Mouse (Mus musculus) liver, embryonic 15.5 days (tissue): ENCODE measurements around the gene Usp43. TPM values are rescaled to one million over a fixed set of nuclear protein-coding genes. Genes with fewer than 3 reads are reported as not detected.

Source experiments
- ATAC-seq: fragments of 200-750 bp; cut with Nextera tagmentation; 2 replicates; pipeline ENCODE4 v1.8.0; 2017; ENCODE audit warnings: moderate number of reproducible peaks, mild to moderate bottlenecking, moderate library complexity; ENCODE audit not compliant: insufficient read depth
- H3K27ac ChIP-seq: fragments of 300-500 bp; sonication (generic); replicated peaks from 2 replicates; pipeline ENCODE4 v1.5.1; 2015; ENCODE audit warnings: mild to moderate bottlenecking, inconsistent platforms
- H3K27me3 ChIP-seq: fragments of 300-500 bp; sonication (generic); 2 replicates; pipeline ENCODE4 v1.6.1; 2015; ENCODE audit warnings: mild to moderate bottlenecking, inconsistent platforms
- H3K36me3 ChIP-seq: fragments of 300-500 bp; sonication (generic); replicated peaks from 2 replicates; pipeline ENCODE4 v1.6.1; 2015; ENCODE audit warnings: moderate library complexity, mild to moderate bottlenecking, inconsistent platforms
- H3K4me1 ChIP-seq: fragments of 300-500 bp; sonication (generic); replicated peaks from 2 replicates; pipeline ENCODE4 v1.6.1; 2015; ENCODE audit warnings: inconsistent platforms
- H3K4me2 ChIP-seq: fragments of 300-500 bp; sonication (generic); 2 replicates; pipeline ENCODE4 v1.6.1; 2015; ENCODE audit warnings: moderate library complexity, mild to moderate bottlenecking, inconsistent platforms
- H3K4me3 ChIP-seq: fragments of 300-500 bp; sonication (generic); replicated peaks from 2 replicates; pipeline ENCODE4 v1.5.1; 2015; ENCODE audit warnings: mild to moderate bottlenecking, inconsistent platforms
- H3K9ac ChIP-seq: fragments of 300-500 bp; sonication (generic); 2 replicates; pipeline ENCODE4 v1.6.1; 2015; ENCODE audit warnings: moderate library complexity, mild to moderate bottlenecking, inconsistent platforms
- H3K9me3 ChIP-seq: fragments of 300-500 bp; sonication (generic); replicated peaks from 2 replicates; pipeline ENCODE4 v1.6.1; 2016; ENCODE audit warnings: inconsistent platforms
- WGBS: fragments of 180-500 bp; shearing (Covaris S2); methylation state at CpG from one replicate; pipeline ENCODE4 v1.1.7; 2015; ENCODE audit warnings: mixed read lengths; ENCODE audit not compliant: insufficient replicate concordance; 5-methylcytosine and 5-hydroxymethylcytosine counted together
- polyA plus RNA-seq: library from polyadenylated mRNA; unstranded; fragments of >200 nt; fragmentation: Nextera tagmentation; extraction: Ambion mirVana; gene quantifications from 2 replicates; pipeline ENCODE4 v1.2.1, GENCODE M21; 2015

Gene Usp43
- polyA plus RNA-seq, 1 experiment from 2014 or later: not detected

DNA sequence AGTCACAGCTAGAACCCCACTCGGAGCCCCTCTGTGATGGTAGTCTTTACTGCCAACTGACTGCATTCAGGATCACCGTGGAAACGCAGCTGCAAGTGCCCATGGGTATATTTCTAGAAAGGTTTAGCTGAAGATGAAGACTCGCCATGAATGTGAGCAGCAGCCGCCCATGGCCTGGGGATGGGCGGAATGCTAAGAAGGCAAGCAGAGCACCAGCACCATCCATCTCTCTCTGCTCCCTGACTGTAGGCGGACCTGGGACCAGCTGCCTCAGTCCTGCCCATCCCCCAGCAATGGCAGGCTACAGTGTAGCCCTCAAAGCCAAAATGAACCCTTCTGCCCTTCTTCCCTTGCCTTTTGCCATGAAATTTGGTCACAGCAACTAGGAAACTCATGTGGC is 26.3 kb downstream of the Usp43 start:
- H3K4me3 ChIP-seq: no peak overlapping the region
- H3K9ac ChIP-seq: no peak overlapping the region
- no peaks in the 10 kb centered on the region for H3K36me3 ChIP-seq
- H3K4me2 ChIP-seq: no peak overlapping the region
- no peak for ATAC-seq
- no peak overlapping the region for H3K27ac ChIP-seq
- no peaks in the 10 kb centered on the region for H3K4me1 ChIP-seq
- H3K27me3 ChIP-seq: no peaks in the 10 kb centered on the region
- 60% methylated on average over 7 of the region's 7 CpGs for WGBS
- H3K9me3 ChIP-seq: no peaks in the 10 kb centered on the region

GRCm38 (mm10) chr11:67888521-67888920 is 33.4 kb downstream of the Usp43 start:
- 70% methylated on average over 5 of the region's 5 CpGs for WGBS
- H3K27ac ChIP-seq: no peak overlapping the region
- no peak for ATAC-seq
- H3K36me3 ChIP-seq: no peaks in the 10 kb centered on the region
- no peak overlapping the region for H3K4me3 ChIP-seq
- no peak overlapping the region for H3K9ac ChIP-seq
- H3K9me3 ChIP-seq: no peaks in the 10 kb centered on the region
- no peaks in the 10 kb centered on the region for H3K4me1 ChIP-seq
- H3K27me3 ChIP-seq: no peaks in the 10 kb centered on the region
- no peak overlapping the region for H3K4me2 ChIP-seq

DNA sequence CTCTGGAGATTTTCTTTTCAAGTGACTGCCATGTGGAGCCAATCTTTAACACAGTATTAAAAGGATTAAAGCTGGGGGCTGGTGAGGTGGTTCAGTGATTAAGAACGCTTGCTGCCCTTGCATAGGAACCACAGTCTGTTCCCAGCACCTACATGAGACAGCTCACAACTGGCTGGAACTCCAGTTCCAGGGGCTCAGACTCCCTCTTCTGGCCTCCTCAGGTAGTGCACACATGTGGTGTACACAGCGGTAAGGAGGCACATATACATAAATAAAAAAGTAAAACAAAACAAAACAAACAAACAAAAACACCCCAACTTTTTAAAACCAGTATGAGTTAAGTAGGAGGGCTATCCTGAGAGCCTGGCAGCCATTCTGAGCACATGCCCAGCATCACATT is 36.0 kb downstream of the Usp43 start:
- no peak overlapping the region for H3K27ac ChIP-seq
- no peak overlapping the region for H3K4me2 ChIP-seq
- no peak for ATAC-seq
- no peaks in the 10 kb centered on the region for H3K36me3 ChIP-seq
- no peaks in the 10 kb centered on the region for H3K9me3 ChIP-seq
- no peak overlapping the region for H3K9ac ChIP-seq
- H3K27me3 ChIP-seq: no peaks in the 10 kb centered on the region
- no peak overlapping the region for H3K4me3 ChIP-seq
- H3K4me1 ChIP-seq: no peaks in the 10 kb centered on the region
- WGBS: 66% methylated on average over 2 of the region's 2 CpGs

GRCm38 (mm10) chr11:67865521-67866197 is 56.3 kb downstream of the Usp43 start:
- no peak overlapping the region for H3K27ac ChIP-seq
- H3K36me3 ChIP-seq: no peaks in the 10 kb centered on the region
- no peaks in the 10 kb centered on the region for H3K4me1 ChIP-seq
- H3K9me3 ChIP-seq: no peaks in the 10 kb centered on the region
- no peak overlapping the region for H3K9ac ChIP-seq
- no peak for ATAC-seq
- 67% methylated on average over 9 of the region's 9 CpGs for WGBS
- H3K4me2 ChIP-seq: no peak overlapping the region
- peaks cover 8% of the 10 kb centered on the region; the same call in 1 of the 2 replicates for H3K27me3 ChIP-seq
- no peak overlapping the region for H3K4me3 ChIP-seq

DNA sequence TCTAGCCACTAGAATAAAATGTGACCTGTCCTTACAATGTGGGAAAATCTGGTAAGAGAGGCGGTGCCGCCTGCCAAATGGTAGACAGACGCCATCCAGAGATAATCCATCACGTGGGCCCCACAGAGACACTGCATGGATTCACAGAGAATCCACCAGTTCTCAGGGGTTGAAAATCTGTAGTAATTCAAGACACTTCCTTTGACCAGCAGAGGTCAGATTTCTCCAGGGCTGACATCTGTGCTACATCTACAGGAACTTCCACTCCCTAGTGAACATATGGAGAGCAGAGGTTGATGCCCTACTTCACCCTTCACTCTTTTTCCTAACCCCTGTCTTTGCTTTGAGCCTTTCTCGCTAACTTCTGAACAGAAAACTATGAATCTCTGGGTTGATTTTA is 56.9 kb downstream of the Usp43 start:
- WGBS: 61% methylated on average over 5 of the region's 5 CpGs
- H3K4me1 ChIP-seq: no peaks in the 10 kb centered on the region
- no peak for ATAC-seq
- H3K27me3 ChIP-seq: peaks cover 8% of the 10 kb centered on the region; the same call in 1 of the 2 replicates
- no peaks in the 10 kb centered on the region for H3K36me3 ChIP-seq
- no peak overlapping the region for H3K27ac ChIP-seq
- H3K9me3 ChIP-seq: no peaks in the 10 kb centered on the region
- H3K9ac ChIP-seq: no peak overlapping the region
- H3K4me2 ChIP-seq: no peak overlapping the region
- H3K4me3 ChIP-seq: no peak overlapping the region

DNA sequence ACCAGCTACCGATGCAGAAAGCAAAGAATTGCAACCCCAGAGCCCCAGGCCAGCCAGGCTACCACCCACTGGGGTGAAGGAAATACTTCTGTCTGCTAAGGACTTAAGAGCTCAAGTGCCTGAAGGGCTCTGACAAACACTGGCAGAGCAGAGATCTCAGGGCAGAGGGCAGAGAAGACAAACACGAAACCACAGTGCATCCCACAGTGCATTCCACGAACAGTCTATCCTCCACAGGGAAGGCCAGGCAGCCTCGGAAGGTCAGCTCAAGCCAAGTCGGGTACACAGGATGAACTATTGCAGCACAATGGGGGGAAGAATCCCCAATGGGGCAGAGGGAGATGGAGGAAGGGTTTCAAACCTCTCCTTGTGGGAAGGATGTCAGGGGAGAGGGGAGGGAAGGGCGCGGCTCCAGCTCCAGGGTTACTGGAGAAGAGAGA is 60.5 kb downstream of the Usp43 start:
- no peak for ATAC-seq
- Histone ChIP-seq H3K4me2 (no peak overlapping the region), H3K4me3 (no peak overlapping the region), H3K27ac (no peak overlapping the region), H3K36me3 (no peaks in the 10 kb centered on the region), H3K27me3 (peaks cover 8% of the 10 kb centered on the region; the same call in 1 of the 2 replicates), H3K9ac (no peak overlapping the region), H3K4me1 (no peaks in the 10 kb centered on the region), H3K9me3 (no peaks in the 10 kb centered on the region)
- 4% methylated on average over 7 of the region's 7 CpGs for WGBS

GRCm38 (mm10) chr11:67860743-67861398 is 61.1 kb downstream of the Usp43 start:
- ATAC-seq: no peak
- H3K27ac ChIP-seq: no peak overlapping the region
- H3K36me3 ChIP-seq: no peaks in the 10 kb centered on the region
- no peak overlapping the region for H3K4me2 ChIP-seq
- H3K27me3 ChIP-seq: peaks cover 8% of the 10 kb centered on the region; the same call in 1 of the 2 replicates
- no peaks in the 10 kb centered on the region for H3K4me1 ChIP-seq
- no peak overlapping the region for H3K4me3 ChIP-seq
- no peak overlapping the region for H3K9ac ChIP-seq
- 46% methylated on average over 7 of the region's 7 CpGs for WGBS
- H3K9me3 ChIP-seq: no peaks in the 10 kb centered on the region

GRCm38 (mm10) chr11:67858518-67858917 is 63.4 kb downstream of the Usp43 start:
- Histone ChIP-seq H3K9ac (no peak overlapping the region), H3K4me2 (no peak overlapping the region), H3K27ac (no peak overlapping the region), H3K4me3 (no peak overlapping the region), H3K4me1 (no peaks in the 10 kb centered on the region), H3K27me3 (peaks cover 8% of the 10 kb centered on the region; the same call in 1 of the 2 replicates), H3K36me3 (no peaks in the 10 kb centered on the region), H3K9me3 (no peaks in the 10 kb centered on the region)
- 75% methylated on average over 9 of the region's 9 CpGs for WGBS
- no peak for ATAC-seq

DNA sequence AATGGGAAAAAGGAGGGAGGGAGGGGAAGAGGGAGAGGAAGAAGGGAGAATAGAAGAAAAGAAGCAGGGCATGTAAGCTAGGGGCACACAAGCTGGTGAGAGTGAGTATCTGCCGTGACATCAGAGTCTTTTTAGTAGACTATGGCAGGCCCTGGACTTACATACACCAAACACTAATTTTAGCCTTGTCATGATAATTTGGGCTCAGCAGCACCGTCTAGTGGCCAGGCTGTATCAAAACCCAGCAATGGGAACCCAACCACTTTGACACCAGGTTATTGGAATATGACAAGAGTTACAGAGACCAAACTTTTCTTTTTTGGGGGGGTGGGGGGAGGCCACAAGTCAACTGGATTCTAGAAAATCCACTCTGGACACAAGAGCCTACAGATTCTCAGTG is 66.9 kb downstream of the Usp43 start:
- no peaks in the 10 kb centered on the region for H3K4me1 ChIP-seq
- no peak overlapping the region for H3K27ac ChIP-seq
- no peak overlapping the region for H3K4me2 ChIP-seq
- no peaks in the 10 kb centered on the region for H3K36me3 ChIP-seq
- ATAC-seq: no peak
- H3K9ac ChIP-seq: no peak overlapping the region
- 15% methylated on average over 2 of the region's 2 CpGs for WGBS
- H3K9me3 ChIP-seq: no peaks in the 10 kb centered on the region
- no peak overlapping the region for H3K4me3 ChIP-seq
- no peaks in the 10 kb centered on the region for H3K27me3 ChIP-seq

DNA sequence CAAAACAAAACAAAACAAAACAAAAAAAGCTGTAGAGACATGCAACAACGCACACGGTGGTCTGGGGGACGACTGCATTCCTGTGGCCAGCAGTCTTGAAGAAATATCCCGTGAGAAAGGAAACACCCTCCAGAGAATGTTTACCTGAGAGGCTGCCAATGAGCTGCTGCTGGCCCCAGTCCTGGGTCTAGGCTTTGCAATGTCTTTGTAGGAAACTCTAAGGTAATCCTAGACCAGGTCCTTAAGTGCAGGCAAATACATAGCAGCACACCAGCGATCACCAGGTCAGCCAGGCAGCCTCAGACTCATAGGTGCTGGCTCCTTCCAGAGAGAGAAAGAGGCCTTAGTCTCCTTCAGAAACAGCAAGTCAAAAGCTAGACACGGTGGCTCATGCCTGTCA is 68.0 kb downstream of the Usp43 start:
- no peak overlapping the region for H3K4me3 ChIP-seq
- no peaks in the 10 kb centered on the region for H3K36me3 ChIP-seq
- no peaks in the 10 kb centered on the region for H3K9me3 ChIP-seq
- 32% methylated on average over 6 of the region's 6 CpGs for WGBS
- H3K27me3 ChIP-seq: no peaks in the 10 kb centered on the region
- no peak for ATAC-seq
- no peaks in the 10 kb centered on the region for H3K4me1 ChIP-seq
- no peak overlapping the region for H3K4me2 ChIP-seq
- H3K9ac ChIP-seq: no peak overlapping the region
- no peak overlapping the region for H3K27ac ChIP-seq

- ATAC-seq: no peak
- WGBS: 50% methylated on average over 5 of the region's 5 CpGs
- Histone ChIP-seq H3K4me1 (no peaks in the 10 kb centered on the region), H3K27me3 (no peaks in the 10 kb centered on the region), H3K4me3 (no peak overlapping the region), H3K9me3 (no peaks in the 10 kb centered on the region), H3K27ac (no peak overlapping the region), H3K4me2 (no peak overlapping the region), H3K9ac (no peak overlapping the region), H3K36me3 (no peaks in the 10 kb centered on the region)
Observed at GRCm38 (mm10) chr11:67851770-67852169, 70.2 kb downstream of the Usp43 start.
